Comparison of ENCODE assay signal across 9 mouse cellular contexts in genomic region chr1:120654950-120655396, GRCm38 (mm10). TPM values are rescaled to one million over a fixed set of nuclear protein-coding genes. Genes with fewer than 3 reads are reported as not detected.
DNase-seq lines count a peak whose midpoint lies in the region; ATAC-seq and TF ChIP-seq lines count a peak whose summit lies in the region.
"Had no signal": no experiment of that assay in that cellular context is flagged by ENCODE, and none has a peak within 500 bp of the region (broad histone marks: within the 10 kb centered on the region; RNA-seq: fewer than 3 reads in every experiment).

No protein-coding gene starts in this region.

- DNase-seq in hindbrain, embryonic 10.5 days (ENCODE audit: low spot score), result no peak
- peak; percentile 11 for DNase-seq in frontal cortex, postnatal 10 days (ENCODE audit: low spot score in 2 of 2)
- peak; percentile 72 for DNase-seq in kidney, postnatal 14 days
- DNase-seq in midbrain, postnatal 0 days (ENCODE audit: low spot score), result peak; percentile 63
- no peak for DNase-seq in heart, embryonic 10.5 days (ENCODE audit: low spot score)
- no peak for DNase-seq in adipocyte (ENCODE audit: low spot score)
- no peak for DNase-seq in lung, postnatal 14 days

- H3K4me2 ChIP-seq in hindbrain, embryonic 12.5 days (replicated peaks), result no peak overlapping the region
- H3K4me2 ChIP-seq in midbrain, postnatal 0 days (ENCODE audit: low read depth, low read length, poor library complexity, severe bottlenecking), result no peak overlapping the region
- H3K4me2 ChIP-seq: liver, embryonic 15.5 days had no signal

- no peaks in the 10 kb centered on the region for H3K4me1 ChIP-seq in hindbrain, embryonic 12.5 days
- H3K4me1 ChIP-seq in hindbrain, embryonic 10.5 days (replicated peaks), result 0 out of 2 replicates have a peak, but pooled peaks cover 3% of the 10 kb centered on the region
- H3K4me1 ChIP-seq in midbrain, postnatal 0 days (ENCODE audit: insufficient read depth, low read length), result no peaks in the 10 kb centered on the region
- H3K4me1 ChIP-seq in heart, embryonic 10.5 days, result no peaks in the 10 kb centered on the region
- H3K4me1 ChIP-seq: liver, embryonic 15.5 days had no signal

- no peak overlapping the region for H3K27ac ChIP-seq in hindbrain, embryonic 12.5 days
- no peak overlapping the region for H3K27ac ChIP-seq in hindbrain, embryonic 10.5 days
- no peak overlapping the region for H3K27ac ChIP-seq in midbrain, postnatal 0 days (ENCODE audit: low read depth, low read length)
- no peak overlapping the region for H3K27ac ChIP-seq in heart, embryonic 10.5 days
- H3K27ac ChIP-seq: liver, embryonic 15.5 days had no signal

- TF ChIP-seq CTCF in midbrain, postnatal 0 days (IDR thresholded peaks at IDR 0.05), result no peak

- no peaks in the 10 kb centered on the region for H3K36me3 ChIP-seq in hindbrain, embryonic 12.5 days
- no peaks in the 10 kb centered on the region for H3K36me3 ChIP-seq in hindbrain, embryonic 10.5 days
- H3K36me3 ChIP-seq in midbrain, postnatal 0 days (ENCODE audit: insufficient read depth, low read length), result no peaks in the 10 kb centered on the region
- H3K36me3 ChIP-seq in heart, embryonic 10.5 days, result no peaks in the 10 kb centered on the region
- H3K36me3 ChIP-seq: liver, embryonic 15.5 days had no signal

- no peaks in the 10 kb centered on the region for H3K9me3 ChIP-seq in hindbrain, embryonic 12.5 days (replicated peaks)
- H3K9me3 ChIP-seq in hindbrain, embryonic 10.5 days, result no peaks in the 10 kb centered on the region
- H3K9me3 ChIP-seq in midbrain, postnatal 0 days (ENCODE audit: low read length), result no peaks in the 10 kb centered on the region
- no peaks in the 10 kb centered on the region for H3K9me3 ChIP-seq in heart, embryonic 10.5 days
- H3K9me3 ChIP-seq: liver, embryonic 15.5 days had no signal

- H3K27me3 ChIP-seq in hindbrain, embryonic 12.5 days, result no peaks in the 10 kb centered on the region; the same call in 1 of the 2 replicates
- no peaks in the 10 kb centered on the region for H3K27me3 ChIP-seq in hindbrain, embryonic 10.5 days (ENCODE audit: insufficient read depth, poor library complexity, severe bottlenecking)
- no peaks in the 10 kb centered on the region for H3K27me3 ChIP-seq in midbrain, postnatal 0 days (ENCODE audit: insufficient read depth, low read length)
- H3K27me3 ChIP-seq in heart, embryonic 10.5 days (ENCODE audit: insufficient read depth, poor library complexity, severe bottlenecking), result no peaks in the 10 kb centered on the region
- H3K27me3 ChIP-seq: liver, embryonic 15.5 days had no signal

- H3K4me3 ChIP-seq in hindbrain, embryonic 12.5 days, result no peak overlapping the region
- H3K4me3 ChIP-seq in hindbrain, embryonic 10.5 days, result no peak overlapping the region
- no peak overlapping the region for H3K4me3 ChIP-seq in midbrain, postnatal 0 days (ENCODE audit: low read depth, low read length)
- H3K4me3 ChIP-seq in heart, embryonic 10.5 days, result no peak overlapping the region
- H3K4me3 ChIP-seq: liver, embryonic 15.5 days had no signal

- no peak overlapping the region for H3K9ac ChIP-seq in hindbrain, embryonic 12.5 days
- no peak overlapping the region for H3K9ac ChIP-seq in midbrain, postnatal 0 days (replicated peaks; ENCODE audit: low read length, poor library complexity, severe bottlenecking)
- H3K9ac ChIP-seq: liver, embryonic 15.5 days had no signal

- ATAC-seq in hindbrain, embryonic 12.5 days (ENCODE audit: low FRiP score), result 0 out of 2 replicates have a peak, but pooled peaks have one; percentile 22
- 0 out of 2 replicates have a peak, but pooled peaks have one; percentile 49 for ATAC-seq in midbrain, postnatal 0 days (ENCODE audit: low FRiP score)

- 67% methylated on average over 7 of the region's 7 CpGs for WGBS in hindbrain, embryonic 12.5 days
- WGBS in hindbrain, embryonic 10.5 days, result 82% methylated on average over 7 of the region's 7 CpGs
- 69% methylated on average over 7 of the region's 7 CpGs for WGBS in midbrain, postnatal 0 days
- 77% methylated on average over 7 of the region's 7 CpGs for WGBS in heart, embryonic 10.5 days

RNA-seq across cellular contexts. Expression of gene En1, which starts 52.8 kb away (rescaled TPM):
- polyA plus RNA-seq in hindbrain, embryonic 12.5 days (2016; fragmentation: Nextera tagmentation; extraction: Ambion mirVana), result 7.5 and 8.8 TPM in 2 replicates
- polyA plus RNA-seq in hindbrain, embryonic 10.5 days (2016; fragmentation: Nextera tagmentation; extraction: Ambion mirVana), result 3.5 and 3.8 TPM in 2 replicates
- total RNA-seq in midbrain, postnatal 0 days (2014; rRNA removed), result 32.8 and 40.8 TPM in 2 replicates
- polyA plus RNA-seq in midbrain, postnatal 0 days (2015; fragmentation: Nextera tagmentation; extraction: Ambion mirVana), result 9.2 and 10.1 TPM in 2 replicates
- 0.57 TPM in 1 of 2 replicates, not detected in the other for polyA plus RNA-seq in heart, embryonic 10.5 days (2016; fragmentation: Nextera tagmentation; extraction: Ambion mirVana)
- polyA plus RNA-seq: liver, embryonic 15.5 days had no signal

Comparison
In these comparisons a context has a peak if more than half of its experiments do, and no peak if none do; other contexts are left out.
1. DNase-seq: peak in frontal cortex, postnatal 10 days (2 of 2), kidney, postnatal 14 days (single experiment) and midbrain, postnatal 0 days (single experiment); none in hindbrain, embryonic 10.5 days (single experiment), heart, embryonic 10.5 days (single experiment), adipocyte (single experiment) and lung, postnatal 14 days (single experiment).